Mouse (Mus musculus) cerebellum, adult 11-12 months (tissue): Measurements from ENCODE around the gene Olfr705.
"Not testable (repeated sequence)": the region's sequence is repeated elsewhere in the genome, so short reads cannot be mapped to it uniquely, and the experiment has no call there.

Source experiments
- DNase-seq: peaks from one replicate; pipeline ENCODE4 v3.0.0; 2022

Gene Olfr705

GRCm38 (mm10) chr7:106876791-106877190 lies at the start of gene Olfr705:
Gene Olfr705 (minus strand): TSS chr7:106876891.
- no peak for DNase-seq

- not testable (repeated sequence) for DNase-seq
Observed at GRCm38 (mm10) chr7:106920961-106921360, 44.3 kb upstream of the Olfr705 start.

- no peak for DNase-seq
Observed at GRCm38 (mm10) chr7:106907676-106908075, 31.0 kb upstream of the Olfr705 start, which contains the start of gene Olfr1532-ps1. Gene Olfr1532-ps1 (plus strand): TSS chr7:106908001.

- DNase-seq: not testable (repeated sequence)
Observed at GRCm38 (mm10) chr7:106901141-106901540, 24.4 kb upstream of the Olfr705 start, which contains the start of gene Olfr707. Gene Olfr707 (minus strand): TSS chr7:106901241.

- no peak for DNase-seq
Observed at GRCm38 (mm10) chr7:106888062-106888461, 11.4 kb upstream of the Olfr705 start, which contains the start of gene Olfr706. Gene Olfr706 (minus strand): TSS chr7:106888162.

GRCm38 (mm10) chr7:106862885-106863284 lies 13.8 kb downstream of the Olfr705 start, which contains the start of gene Olfr704:
Gene Olfr704 (plus strand): TSS chr7:106863185.
- no peak for DNase-seq

GRCm38 (mm10) chr7:106843060-106843459 lies 33.6 kb downstream of the Olfr705 start, which contains the start of gene Olfr703:
Gene Olfr703 (plus strand): TSS chr7:106843360.
- no peak for DNase-seq

- no peak for DNase-seq
Observed at GRCm38 (mm10) chr7:106833793-106834192, 42.9 kb downstream of the Olfr705 start, which contains the start of gene Olfr702. Gene Olfr702 (minus strand): TSS chr7:106833893.
